In the genomic region with DNA sequence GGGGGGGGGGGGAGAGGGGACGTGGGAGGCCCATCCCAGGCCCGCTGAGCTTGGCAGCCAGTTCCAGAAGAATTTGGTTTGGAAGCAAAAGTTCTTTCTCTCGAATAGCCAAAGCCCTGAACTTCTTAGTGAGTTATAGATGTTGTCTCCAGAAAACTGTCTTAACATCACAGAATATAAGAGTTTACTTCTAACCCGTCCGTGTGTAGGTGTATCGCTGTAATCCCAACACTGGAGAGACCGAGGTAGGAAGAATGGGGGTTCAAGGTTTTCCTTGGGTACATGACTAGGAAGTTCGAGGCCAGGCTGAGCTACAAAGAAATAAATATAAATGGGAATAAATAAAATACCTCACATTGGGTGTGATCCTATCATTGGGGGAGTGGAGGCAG, we compare ENCODE assay signal across 9 mouse cellular contexts. TPM values are rescaled to one million over a fixed set of nuclear protein-coding genes. Genes with fewer than 3 reads are reported as not detected.
DNase-seq lines count a peak whose midpoint lies in the region; ATAC-seq and TF ChIP-seq lines count a peak whose summit lies in the region.
"Had no signal": no experiment of that assay in that cellular context is flagged by ENCODE, and none has a peak within 500 bp of the region (broad histone marks: within the 10 kb centered on the region; RNA-seq: fewer than 3 reads in every experiment).

No protein-coding gene starts in this region.

- no peaks in the 10 kb centered on the region for H3K9me3 ChIP-seq in kidney, postnatal 0 days (replicated peaks; ENCODE audit: low read length)
- no peaks in the 10 kb centered on the region for H3K9me3 ChIP-seq in forebrain, embryonic 10.5 days
- H3K9me3 ChIP-seq in intestine, postnatal 0 days (ENCODE audit: control insufficient read depth), result no peaks in the 10 kb centered on the region
- H3K9me3 ChIP-seq in neural tube, embryonic 13.5 days, result no peaks in the 10 kb centered on the region
- H3K9me3 ChIP-seq: G1E had no signal

- 35% methylated on average over 7 of the region's 8 CpGs for WGBS in kidney, postnatal 0 days
- 51% methylated on average over 8 of the region's 8 CpGs for WGBS in forebrain, embryonic 10.5 days
- WGBS in intestine, postnatal 0 days, result 38% methylated on average over 7 of the region's 8 CpGs
- WGBS in neural tube, embryonic 13.5 days, result 59% methylated on average over 7 of the region's 8 CpGs

- H3K4me3 ChIP-seq in kidney, postnatal 0 days (replicated peaks; ENCODE audit: low read depth, low read length), result peak overlapping the region; percentile 90; the same call in 1 of the 2 replicates
- peak overlapping the region; percentile 86 for H3K4me3 ChIP-seq in forebrain, embryonic 10.5 days
- H3K4me3 ChIP-seq in intestine, postnatal 0 days (ENCODE audit: low read depth, low read length), result peak overlapping the region; percentile 90; the same call in 1 of the 2 replicates
- H3K4me3 ChIP-seq in neural tube, embryonic 13.5 days, result peak overlapping the region; percentile 90

- H3K9ac ChIP-seq in kidney, postnatal 0 days (ENCODE audit: low read depth, low read length), result no peak overlapping the region
- H3K9ac ChIP-seq in intestine, postnatal 0 days (ENCODE audit: low read depth, low read length), result 0 out of 2 replicates have a peak overlapping the region, but pooled peaks have one; percentile 90
- H3K9ac ChIP-seq in neural tube, embryonic 13.5 days, result peak overlapping the region; percentile 95; the same call in 1 of the 2 replicates

- ATAC-seq in kidney, postnatal 0 days (replicated peaks; ENCODE audit: low FRiP score, low read depth), result peak; percentile 6; the same call in 1 of the 2 replicates
- no peak for ATAC-seq in intestine, postnatal 0 days
- peak; percentile 28 for ATAC-seq in neural tube, embryonic 13.5 days (ENCODE audit: low read depth)
- ATAC-seq in activated CD4-positive, CD25-positive, alpha-beta regulatory T cell, adult 4 months, result no peak

- peak overlapping the region; percentile 30 for H3K4me2 ChIP-seq in kidney, postnatal 0 days (ENCODE audit: low read length)
- peak overlapping the region; percentile 72 for H3K4me2 ChIP-seq in intestine, postnatal 0 days (replicated peaks; ENCODE audit: low read depth)
- peak overlapping the region; percentile 69 for H3K4me2 ChIP-seq in neural tube, embryonic 13.5 days

- H3K4me1 ChIP-seq in kidney, postnatal 0 days (replicated peaks; ENCODE audit: insufficient read depth, low read length), result peaks cover 8% of the 10 kb centered on the region; the same call in 1 of the 2 replicates
- peaks cover 21% of the 10 kb centered on the region for H3K4me1 ChIP-seq in forebrain, embryonic 10.5 days
- H3K4me1 ChIP-seq in intestine, postnatal 0 days (replicated peaks; ENCODE audit: control insufficient read depth, insufficient read depth, low read length), result 0 out of 2 replicates have a peak, but pooled peaks cover 3% of the 10 kb centered on the region
- H3K4me1 ChIP-seq in neural tube, embryonic 13.5 days (replicated peaks), result peaks cover 15% of the 10 kb centered on the region

- H3K36me3 ChIP-seq in kidney, postnatal 0 days (ENCODE audit: insufficient read depth, low read length), result no peaks in the 10 kb centered on the region
- peaks cover 11% of the 10 kb centered on the region for H3K36me3 ChIP-seq in forebrain, embryonic 10.5 days (replicated peaks)
- H3K36me3 ChIP-seq in intestine, postnatal 0 days (ENCODE audit: control insufficient read depth, insufficient read depth), result no peaks in the 10 kb centered on the region
- H3K36me3 ChIP-seq in neural tube, embryonic 13.5 days, result peaks cover 4% of the 10 kb centered on the region; the same call in 1 of the 2 replicates

- no peak for DNase-seq in kidney, postnatal 0 days (ENCODE audit: low spot score)
- no peak for DNase-seq in kidney, postnatal 10 days
- no peak for DNase-seq in forebrain, embryonic 10.5 days (ENCODE audit: extremely low spot score, low spot score)
- no peak for DNase-seq in right cerebral cortex, postnatal 10 days (ENCODE audit: low spot score in 2 of 2)
- DNase-seq in cerebellum, adult 11-12 months, result no peak

- H3K27ac ChIP-seq in kidney, postnatal 0 days, result no peak overlapping the region
- peak overlapping the region; percentile 92 for H3K27ac ChIP-seq in forebrain, embryonic 10.5 days
- no peak overlapping the region for H3K27ac ChIP-seq in intestine, postnatal 0 days (ENCODE audit: low read depth, low read length)
- no peak overlapping the region for H3K27ac ChIP-seq in neural tube, embryonic 13.5 days (replicated peaks)

- H3K27me3 ChIP-seq in kidney, postnatal 0 days (ENCODE audit: insufficient read depth, low read length), result no peaks in the 10 kb centered on the region
- no peaks in the 10 kb centered on the region for H3K27me3 ChIP-seq in forebrain, embryonic 10.5 days (ENCODE audit: poor library complexity, severe bottlenecking)
- no peaks in the 10 kb centered on the region for H3K27me3 ChIP-seq in intestine, postnatal 0 days (replicated peaks; ENCODE audit: control insufficient read depth, insufficient read depth, low read length)
- H3K27me3 ChIP-seq in neural tube, embryonic 13.5 days, result no peaks in the 10 kb centered on the region

- TF ChIP-seq CTCF in kidney, postnatal 0 days (IDR thresholded peaks at IDR 0.05; ENCODE audit: low read depth), result no peak
- no peak for TF ChIP-seq CTCF in intestine, postnatal 0 days (IDR thresholded peaks at IDR 0.05; ENCODE audit: low read depth)

RNA-seq across cellular contexts. Expression of gene 1700021F05Rik, which starts 0.4 kb away (rescaled TPM):
- 84.7 and 85.1 TPM in 2 replicates for polyA plus RNA-seq in kidney, postnatal 0 days (2015; fragmentation: Nextera tagmentation; extraction: Ambion mirVana)
- 63.6 and 64.3 TPM in 2 replicates for polyA plus RNA-seq in forebrain, embryonic 10.5 days (2016; fragmentation: Nextera tagmentation; extraction: Ambion mirVana)
- polyA plus RNA-seq in intestine, postnatal 0 days (2015; fragmentation: Nextera tagmentation; extraction: Ambion mirVana), result 54.7 and 57.3 TPM in 2 replicates
- polyA plus RNA-seq in neural tube, embryonic 13.5 days (2015; fragmentation: Nextera tagmentation; extraction: Ambion mirVana), result 63.9 and 64.8 TPM in 2 replicates
- 10 to 100 TPM; 27.3 to 34.2 TPM for polyA plus RNA-seq in activated CD4-positive, CD25-positive, alpha-beta regulatory T cell, adult 4 months (2017; shearing (Covaris generic))

RNA-seq across cellular contexts. Expression of gene Gm9803, which starts 17.3 kb away (rescaled TPM):
- 11.8 and 17.4 TPM in 2 replicates for polyA plus RNA-seq in kidney, postnatal 0 days (2015; fragmentation: Nextera tagmentation; extraction: Ambion mirVana)
- polyA plus RNA-seq in forebrain, embryonic 10.5 days (2016; fragmentation: Nextera tagmentation; extraction: Ambion mirVana), result 9.4 and 12.7 TPM in 2 replicates
- 13.2 and 14.8 TPM in 2 replicates for polyA plus RNA-seq in intestine, postnatal 0 days (2015; fragmentation: Nextera tagmentation; extraction: Ambion mirVana)
- polyA plus RNA-seq in neural tube, embryonic 13.5 days (2015; fragmentation: Nextera tagmentation; extraction: Ambion mirVana), result 24.5 and 38.8 TPM in 2 replicates
- polyA plus RNA-seq in activated CD4-positive, CD25-positive, alpha-beta regulatory T cell, adult 4 months (2017; shearing (Covaris generic)), result 10 to 100 TPM; 33.4 to 45.0 TPM

RNA-seq across cellular contexts. Expression of gene Cd24a, which starts 36.9 kb away (rescaled TPM):
- 486 and 489 TPM in 2 replicates for polyA plus RNA-seq in kidney, postnatal 0 days (2015; fragmentation: Nextera tagmentation; extraction: Ambion mirVana)
- polyA plus RNA-seq in forebrain, embryonic 10.5 days (2016; fragmentation: Nextera tagmentation; extraction: Ambion mirVana), result 183 and 206 TPM in 2 replicates
- 87.8 and 91.9 TPM in 2 replicates for polyA plus RNA-seq in intestine, postnatal 0 days (2015; fragmentation: Nextera tagmentation; extraction: Ambion mirVana)
- 1,087 and 1,092 TPM in 2 replicates for polyA plus RNA-seq in neural tube, embryonic 13.5 days (2015; fragmentation: Nextera tagmentation; extraction: Ambion mirVana)
- polyA plus RNA-seq in activated CD4-positive, CD25-positive, alpha-beta regulatory T cell, adult 4 months (2017; shearing (Covaris generic)), result 1 to 10 TPM in 1 of 2 experiments, not detected in 1; 6.1 TPM

Comparison
In these comparisons a context has a peak if more than half of its experiments do, and no peak if none do; other contexts are left out.
1. ATAC-seq: peak in kidney, postnatal 0 days (single experiment) and neural tube, embryonic 13.5 days (single experiment); none in intestine, postnatal 0 days (single experiment) and activated CD4-positive, CD25-positive, alpha-beta regulatory T cell, adult 4 months (single experiment).
2. RNA of gene Cd24a, which starts 36.9 kb away (polyA plus RNA-seq): 1,087 to 1,092 TPM in neural tube, embryonic 13.5 days, 486 to 489 TPM in kidney, postnatal 0 days, 183 to 206 TPM in forebrain, embryonic 10.5 days and 87.8 to 91.9 TPM in intestine, postnatal 0 days; 6.1 TPM in activated CD4-positive, CD25-positive, alpha-beta regulatory T cell, adult 4 months; every median in the first group is over 10 times any median in the second.
3. Peak in every context shown above with its lines, with median percentiles within 50 percentile points of each other: H3K4me2 ChIP-seq and H3K4me3 ChIP-seq.